Mouse (Mus musculus) natural killer cell, adult 2 months (primary cell): ENCODE data around the gene Tcf23.
A peak's percentile ranks its signal among the peaks of the same experiment; 100 is the strongest.
"Not testable (repeated sequence)": the region's sequence is repeated elsewhere in the genome, so short reads cannot be mapped to it uniquely, and the experiment has no call there.

Source experiments
- DNase-seq, 2 experiments: peaks; one replicate each; pipeline ENCODE4 v3.0.0; 2022; ENCODE audit warnings: low spot score in 2 of 2

Tcf23 gene

GRCm38 (mm10) chr5:30994910-30995635, 26.6 kb downstream of the Tcf23 start:
- DNase-seq = no peak

- DNase-seq = peak; percentile 44 to 62
These were observed 29.8 kb downstream of the Tcf23 start for GRCm38 (mm10) chr5:30998306-30998705.

GRCm38 (mm10) chr5:30999324-30999723, 30.9 kb downstream of the Tcf23 start:
- no peak for DNase-seq

GRCm38 (mm10) chr5:31000122-31000521, 31.7 kb downstream of the Tcf23 start:
- no peak for DNase-seq

- DNase-seq = no peak
These were observed 32.5 kb downstream of the Tcf23 start for GRCm38 (mm10) chr5:31000993-31001392.

GRCm38 (mm10) chr5:31001560-31001959, 33.1 kb downstream of the Tcf23 start:
- DNase-seq = no peak

- peak; percentile 82 to 88 for DNase-seq
These were observed 35.7 kb downstream of the Tcf23 start for GRCm38 (mm10) chr5:31004184-31004583.

- DNase-seq = peak; percentile 28 to 50
These were observed 44.3 kb downstream of the Tcf23 start for GRCm38 (mm10) chr5:31012737-31013136.

- no peak for DNase-seq
These were observed 47.5 kb downstream of the Tcf23 start for GRCm38 (mm10) chr5:31015913-31016312.

GRCm38 (mm10) chr5:31021790-31022189, 53.3 kb downstream of the Tcf23 start:
- DNase-seq = not testable (repeated sequence)

GRCm38 (mm10) chr5:31022690-31023089, 54.2 kb downstream of the Tcf23 start:
- no peak for DNase-seq

- DNase-seq = no peak
These were observed 54.8 kb downstream of the Tcf23 start for GRCm38 (mm10) chr5:31023254-31023653.

GRCm38 (mm10) chr5:31024641-31025040, 56.2 kb downstream of the Tcf23 start:
- no peak for DNase-seq
